Mouse (Mus musculus): ENCODE measurements at regions not wholly inside any gene's neighbourhood (a gene's known extent, or its start where the extent isn't known, plus 50 kb on each side); places are given as distances from the start of the nearest gene placed in this dataset.

- no peak for DNase-seq
These were observed 96.1 kb upstream of the Snap25 start for GRCm38 (mm10) chr2:136617138-136617537.

GRCm38 (mm10) chr2:136618114-136618513 lies 95.1 kb upstream of the Snap25 start:
- DNase-seq, result no peak

GRCm38 (mm10) chr2:136620309-136620708 lies 92.9 kb upstream of the Snap25 start:
- DNase-seq, result no peak

- DNase-seq, result no peak
These were observed 92.3 kb upstream of the Snap25 start for GRCm38 (mm10) chr2:136620969-136621368.

- no peak for DNase-seq
These were observed 89.3 kb upstream of the Snap25 start for GRCm38 (mm10) chr2:136623808-136624489.

GRCm38 (mm10) chr2:136624490-136624850 lies 88.8 kb upstream of the Snap25 start:
- DNase-seq, result no peak

- peak; percentile 16 for DNase-seq
These were observed 66.3 kb upstream of the Snap25 start for GRCm38 (mm10) chr2:136646917-136647316.

GRCm38 (mm10) chr2:136648606-136649005 lies 64.6 kb upstream of the Snap25 start:
- peak; percentile 37 for DNase-seq

- DNase-seq, result no peak
These were observed 62.5 kb upstream of the Snap25 start for GRCm38 (mm10) chr2:136650721-136651120.

- no peak for DNase-seq
These were observed 60.8 kb upstream of the Snap25 start for GRCm38 (mm10) chr2:136652206-136653003.
